Mouse (Mus musculus): ENCODE data around the gene Shroom3.

Shroom3 gene

GRCm38 (mm10) chr5:92698837-92699529 lies 15.7 kb downstream of the Shroom3 start:
- DNase-seq: no peak

GRCm38 (mm10) chr5:92701750-92702149 lies 18.5 kb downstream of the Shroom3 start:
- peak; percentile 62 for DNase-seq

GRCm38 (mm10) chr5:92703671-92704070 lies 20.4 kb downstream of the Shroom3 start:
- DNase-seq: no peak

GRCm38 (mm10) chr5:92707921-92708491 lies 24.8 kb downstream of the Shroom3 start:
- DNase-seq: peak; percentile 60

GRCm38 (mm10) chr5:92710779-92711178 lies 27.5 kb downstream of the Shroom3 start:
- peak; percentile 56 for DNase-seq

GRCm38 (mm10) chr5:92711666-92712290 lies 28.5 kb downstream of the Shroom3 start:
- no peak for DNase-seq

GRCm38 (mm10) chr5:92712621-92713395 lies 29.6 kb downstream of the Shroom3 start:
- no peak for DNase-seq

- DNase-seq: no peak
Measured at GRCm38 (mm10) chr5:92714886-92715285, 31.7 kb downstream of the Shroom3 start.

- no peak for DNase-seq
Measured at GRCm38 (mm10) chr5:92715319-92715718, 32.1 kb downstream of the Shroom3 start.

GRCm38 (mm10) chr5:92715890-92716289 lies 32.7 kb downstream of the Shroom3 start:
- no peak for DNase-seq

- DNase-seq: peak; percentile 72
Measured at GRCm38 (mm10) chr5:92717666-92718360, 34.6 kb downstream of the Shroom3 start.

GRCm38 (mm10) chr5:92718856-92719255 lies 35.6 kb downstream of the Shroom3 start:
- peak; percentile 82 for DNase-seq

- no peak for DNase-seq
Measured at GRCm38 (mm10) chr5:92721610-92722009, 38.4 kb downstream of the Shroom3 start.

GRCm38 (mm10) chr5:92725935-92726334 lies 42.7 kb downstream of the Shroom3 start:
- DNase-seq: peak; percentile 76

GRCm38 (mm10) chr5:92728252-92728828 lies 45.1 kb downstream of the Shroom3 start:
- peak; percentile 78 for DNase-seq

- DNase-seq: no peak
Measured at GRCm38 (mm10) chr5:92729221-92729620, 46.0 kb downstream of the Shroom3 start.

- no peak for DNase-seq
Measured at GRCm38 (mm10) chr5:92741802-92742201, 58.6 kb downstream of the Shroom3 start.

GRCm38 (mm10) chr5:92742701-92743100 lies 59.5 kb downstream of the Shroom3 start:
- no peak for DNase-seq

- DNase-seq: peak; percentile 62
Measured at GRCm38 (mm10) chr5:92745390-92746253, 62.4 kb downstream of the Shroom3 start.

GRCm38 (mm10) chr5:92751488-92751887 lies 68.3 kb downstream of the Shroom3 start:
- no peak for DNase-seq

- no peak for DNase-seq
Measured at GRCm38 (mm10) chr5:92755241-92755775, 72.1 kb downstream of the Shroom3 start.
